Mouse (Mus musculus): Measurements from ENCODE around the gene Mmd2.
A peak's percentile ranks its signal among the peaks of the same experiment; 100 is the strongest.

Gene Mmd2

GRCm38 (mm10) chr5:142608259-142608988 is at the start of gene Mmd2:
Mmd2 (minus strand) TSS chr5:142608800.
- peak in 1 of 2 experiments; percentile 54 for DNase-seq (ENCODE audit: low spot score in 2 of 2)

GRCm38 (mm10) chr5:142652266-142652665 is 43.7 kb upstream of the Mmd2 start:
- no peak for DNase-seq (ENCODE audit: low spot score in 2 of 2)

- no peak for DNase-seq (ENCODE audit: low spot score in 2 of 2)
These were observed 42.3 kb upstream of the Mmd2 start for GRCm38 (mm10) chr5:142650794-142651497.

- no peak for DNase-seq (ENCODE audit: low spot score in 2 of 2)
These were observed 41.8 kb upstream of the Mmd2 start for GRCm38 (mm10) chr5:142650390-142650789.

GRCm38 (mm10) chr5:142649460-142650050 is 41.0 kb upstream of the Mmd2 start:
- no peak for DNase-seq (ENCODE audit: low spot score in 2 of 2)

- no peak for DNase-seq (ENCODE audit: low spot score in 2 of 2)
These were observed 39.6 kb upstream of the Mmd2 start for GRCm38 (mm10) chr5:142648162-142648561.

GRCm38 (mm10) chr5:142641331-142642051 is 32.9 kb upstream of the Mmd2 start:
- DNase-seq (ENCODE audit: low spot score in 2 of 2) = no peak

GRCm38 (mm10) chr5:142640088-142640487 is 31.5 kb upstream of the Mmd2 start:
- DNase-seq (ENCODE audit: low spot score in 2 of 2) = no peak

- DNase-seq (ENCODE audit: low spot score in 2 of 2) = no peak
These were observed 29.2 kb upstream of the Mmd2 start for GRCm38 (mm10) chr5:142637823-142638222.

GRCm38 (mm10) chr5:142630224-142630623 is 21.6 kb upstream of the Mmd2 start:
- DNase-seq (ENCODE audit: low spot score in 2 of 2) = no peak

- no peak for DNase-seq (ENCODE audit: low spot score in 2 of 2)
These were observed 21.0 kb upstream of the Mmd2 start for GRCm38 (mm10) chr5:142629663-142630025.

- DNase-seq (ENCODE audit: low spot score in 2 of 2) = peak; percentile 89 to 98
These were observed 20.4 kb upstream of the Mmd2 start for GRCm38 (mm10) chr5:142628726-142629662.

GRCm38 (mm10) chr5:142627398-142627797 is 18.8 kb upstream of the Mmd2 start, which contains the start of gene Wipi2:
Wipi2 (plus strand) TSS chr5:142627698.
- DNase-seq (ENCODE audit: low spot score in 2 of 2) = no peak

- DNase-seq (ENCODE audit: low spot score in 2 of 2) = no peak
These were observed 14.5 kb upstream of the Mmd2 start for GRCm38 (mm10) chr5:142623080-142623479.

GRCm38 (mm10) chr5:142622134-142622533 is 13.5 kb upstream of the Mmd2 start:
- DNase-seq (ENCODE audit: low spot score in 2 of 2) = no peak

GRCm38 (mm10) chr5:142621421-142621820 is 12.8 kb upstream of the Mmd2 start:
- no peak for DNase-seq (ENCODE audit: low spot score in 2 of 2)

- peak in 1 of 2 experiments; percentile 68 for DNase-seq (ENCODE audit: low spot score in 2 of 2)
These were observed 11.3 kb upstream of the Mmd2 start for GRCm38 (mm10) chr5:142619866-142620265.

GRCm38 (mm10) chr5:142616326-142616725 is 7.7 kb upstream of the Mmd2 start:
- no peak for DNase-seq (ENCODE audit: low spot score in 2 of 2)

GRCm38 (mm10) chr5:142615638-142616037 is 7.0 kb upstream of the Mmd2 start:
- DNase-seq (ENCODE audit: low spot score in 2 of 2) = no peak

GRCm38 (mm10) chr5:142614513-142614912 is 5.9 kb upstream of the Mmd2 start:
- no peak for DNase-seq (ENCODE audit: low spot score in 2 of 2)

- no peak for DNase-seq (ENCODE audit: low spot score in 2 of 2)
These were observed 1.8 kb upstream of the Mmd2 start for GRCm38 (mm10) chr5:142610362-142610761.

Measured in cerebellum, postnatal 4 days (tissue).